Mouse (Mus musculus): ENCODE measurements around the gene Pogz. TPM values are rescaled to one million over a fixed set of nuclear protein-coding genes. Genes with fewer than 3 reads are reported as not detected.

Gene Pogz
- polyA plus RNA-seq (2015; fragmentation: Illumina TruSeq; extraction: RNeasy Lipid Tissue Mini Kit (QIAGEN cat#74804); ENCODE audit: insufficient read depth, low read depth, low replicate concordance), result 6.3 TPM

GRCm38 (mm10) chr3:94837183-94837890 is at the start of gene Pogz:
TSS of gene Pogz (plus strand) at chr3:94837567.

GRCm38 (mm10) chr3:94886316-94887224 is 49.2 kb downstream of the Pogz start, which contains the start of gene Psmb4:
TSS of gene Psmb4 (minus strand) at chr3:94886961.

Other genes starting within 250 kb of the Pogz start
- not detected for gene Gm10972, start 194.5 kb upstream of the Pogz start, polyA plus RNA-seq (2015; fragmentation: Illumina TruSeq; extraction: RNeasy Lipid Tissue Mini Kit (QIAGEN cat#74804); ENCODE audit: insufficient read depth, low read depth, low replicate concordance)
- 3.9 TPM for gene Tuft1, start 178.7 kb upstream of the Pogz start, polyA plus RNA-seq (2015; fragmentation: Illumina TruSeq; extraction: RNeasy Lipid Tissue Mini Kit (QIAGEN cat#74804); ENCODE audit: insufficient read depth, low read depth, low replicate concordance)
- gene Selenbp2, start 144.0 kb upstream of the Pogz start, polyA plus RNA-seq (2015; fragmentation: Illumina TruSeq; extraction: RNeasy Lipid Tissue Mini Kit (QIAGEN cat#74804); ENCODE audit: insufficient read depth, low read depth, low replicate concordance), result 0.61 TPM
- gene Cgn, start 51.1 kb upstream of the Pogz start, polyA plus RNA-seq (2015; fragmentation: Illumina TruSeq; extraction: RNeasy Lipid Tissue Mini Kit (QIAGEN cat#74804); ENCODE audit: insufficient read depth, low read depth, low replicate concordance), result 9.0 TPM
- 53.6 TPM for gene Psmb4, start 49.4 kb downstream of the Pogz start, polyA plus RNA-seq (2015; fragmentation: Illumina TruSeq; extraction: RNeasy Lipid Tissue Mini Kit (QIAGEN cat#74804); ENCODE audit: insufficient read depth, low read depth, low replicate concordance)
- 25.2 TPM for gene Selenbp1, start 95.5 kb downstream of the Pogz start, polyA plus RNA-seq (2015; fragmentation: Illumina TruSeq; extraction: RNeasy Lipid Tissue Mini Kit (QIAGEN cat#74804); ENCODE audit: insufficient read depth, low read depth, low replicate concordance)
- gene Rfx5, start 116.5 kb downstream of the Pogz start, polyA plus RNA-seq (2015; fragmentation: Illumina TruSeq; extraction: RNeasy Lipid Tissue Mini Kit (QIAGEN cat#74804); ENCODE audit: insufficient read depth, low read depth, low replicate concordance), result 3.4 TPM
- 11.6 TPM for gene Pi4kb, start 137.2 kb downstream of the Pogz start, polyA plus RNA-seq (2015; fragmentation: Illumina TruSeq; extraction: RNeasy Lipid Tissue Mini Kit (QIAGEN cat#74804); ENCODE audit: insufficient read depth, low read depth, low replicate concordance)
- 7.0 TPM for gene Zfp687, start 177.9 kb downstream of the Pogz start, polyA plus RNA-seq (2015; fragmentation: Illumina TruSeq; extraction: RNeasy Lipid Tissue Mini Kit (QIAGEN cat#74804); ENCODE audit: insufficient read depth, low read depth, low replicate concordance)
- gene Psmd4, start 205.0 kb downstream of the Pogz start, polyA plus RNA-seq (2015; fragmentation: Illumina TruSeq; extraction: RNeasy Lipid Tissue Mini Kit (QIAGEN cat#74804); ENCODE audit: insufficient read depth, low read depth, low replicate concordance), result 40.1 TPM